Mouse (Mus musculus): ENCODE results near the gene Sec14l4. TPM values are rescaled to one million over a fixed set of nuclear protein-coding genes. Genes with fewer than 3 reads are reported as not detected.

Gene Sec14l4
- total RNA-seq, 2 experiments from 2014 or later = not detected

DNA sequence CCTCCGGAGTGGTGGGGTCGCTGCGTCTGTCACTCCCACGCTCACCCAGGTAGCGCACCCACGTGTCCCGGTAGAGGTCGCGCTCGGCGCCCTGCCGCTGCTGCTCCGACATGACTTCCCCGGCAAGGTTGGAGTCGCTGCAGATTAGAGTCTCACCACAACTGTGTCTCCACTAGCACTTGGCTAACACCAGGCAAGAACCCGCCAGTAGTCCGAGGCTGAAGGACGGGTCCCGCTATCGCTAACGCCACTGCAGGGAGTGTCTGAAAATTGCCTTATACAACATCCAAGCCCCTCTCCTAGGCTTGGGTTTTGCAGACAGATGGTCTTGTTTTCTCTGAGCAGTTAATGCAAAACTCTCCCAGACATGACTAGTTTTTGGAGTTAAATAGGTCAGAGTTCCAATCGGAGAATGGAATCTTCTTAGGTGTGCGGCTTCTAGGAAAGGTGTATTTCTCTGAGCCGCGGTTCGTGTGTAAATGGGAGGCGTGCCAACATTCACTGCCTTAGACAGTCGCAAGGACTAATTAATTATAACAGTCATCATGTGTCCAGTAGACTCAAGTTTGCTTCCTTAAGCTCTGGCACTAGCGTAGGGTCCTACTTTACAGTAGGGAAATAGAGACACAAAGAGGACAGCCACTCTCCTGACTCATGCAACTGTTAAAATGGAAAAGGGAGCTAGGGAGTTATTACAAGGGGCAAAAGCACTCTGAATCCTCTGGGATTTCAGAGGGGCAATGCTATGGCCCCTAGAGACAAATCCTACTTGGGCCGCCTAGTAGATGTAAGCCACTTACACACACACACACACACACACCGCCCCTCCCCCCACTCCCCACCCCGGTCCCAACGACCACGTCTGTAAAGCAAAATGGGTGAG is 64.2 kb downstream of the Sec14l4 start, which contains the start of gene Mtfp1:
Mtfp1 (minus strand) TSS at position 275 of the 883 bp plus-strand sequence.
- DNase-seq = peak; percentile 76
- intact Hi-C loops (cut with DNase I) = loop anchor here (2.0 to 10.0 kb wide), 2 partner anchors 27 to 749 kb away; partner anchors contain the start of genes Nf2 and Sec14l2
- peak within 1 kb of the TSS; percentile 87 for H3K27ac ChIP-seq
- peak within 1 kb of the TSS; percentile 83 for H3K4me3 ChIP-seq
- TF ChIP-seq CTCF (IDR thresholded peaks at IDR 0.05) = peak; percentile 3; the same call in 1 of the 2 replicates

DNA sequence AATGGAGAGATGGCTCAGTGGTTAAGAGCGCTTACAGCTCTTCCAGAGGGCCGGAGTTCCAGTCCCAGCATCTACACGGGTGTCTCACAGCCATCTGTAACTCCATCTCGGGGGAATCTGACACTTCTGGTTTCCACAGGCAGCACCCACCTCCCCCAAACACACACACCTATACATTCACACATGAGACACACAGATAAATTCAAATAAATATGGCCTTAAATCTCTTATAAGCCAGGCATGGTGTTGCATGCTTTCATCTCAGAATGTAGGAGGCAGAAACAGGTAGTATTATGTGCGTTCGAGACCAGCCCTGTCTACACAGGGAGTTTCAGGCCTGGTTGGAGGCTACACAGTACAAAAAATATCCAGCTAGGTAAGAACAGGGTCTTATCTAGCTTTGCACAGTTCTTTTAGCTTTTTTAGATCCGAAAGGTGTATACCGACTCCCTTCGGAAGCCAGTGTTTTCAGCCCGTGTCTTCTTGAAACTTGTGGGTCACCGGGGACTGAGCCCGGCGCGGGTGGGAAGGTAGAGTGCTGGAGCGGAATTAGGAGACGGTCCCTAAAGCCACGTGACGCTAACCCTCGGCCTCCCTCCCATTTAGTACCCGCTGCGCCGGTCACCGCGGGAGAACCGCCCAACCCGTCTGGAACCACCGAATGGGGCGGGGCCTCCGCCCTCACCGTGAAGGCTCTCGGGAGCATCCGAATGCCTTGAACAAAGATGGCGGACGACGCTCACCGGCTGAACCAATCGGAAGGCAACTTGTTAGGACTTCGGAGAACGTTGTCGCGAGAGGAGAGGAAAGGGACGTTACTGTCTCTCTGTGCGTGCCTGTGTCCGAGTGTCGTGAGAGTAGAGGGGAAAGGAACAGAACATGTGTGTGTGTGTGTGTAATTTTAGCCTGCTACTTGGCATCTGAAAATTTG is 65.1 kb downstream of the Sec14l4 start:
- Histone ChIP-seq H3K27ac (peak overlapping the region; percentile 94), H3K4me3 (peak overlapping the region; percentile 83)
- intact Hi-C loops (cut with DNase I) = loop anchor here (10.0 kb wide), 1 partner anchor 748 kb away; the partner anchor contains the start of gene Nf2
- DNase-seq = peak; percentile 100
- no peak for TF ChIP-seq CTCF (IDR thresholded peaks at IDR 0.05)

DNA sequence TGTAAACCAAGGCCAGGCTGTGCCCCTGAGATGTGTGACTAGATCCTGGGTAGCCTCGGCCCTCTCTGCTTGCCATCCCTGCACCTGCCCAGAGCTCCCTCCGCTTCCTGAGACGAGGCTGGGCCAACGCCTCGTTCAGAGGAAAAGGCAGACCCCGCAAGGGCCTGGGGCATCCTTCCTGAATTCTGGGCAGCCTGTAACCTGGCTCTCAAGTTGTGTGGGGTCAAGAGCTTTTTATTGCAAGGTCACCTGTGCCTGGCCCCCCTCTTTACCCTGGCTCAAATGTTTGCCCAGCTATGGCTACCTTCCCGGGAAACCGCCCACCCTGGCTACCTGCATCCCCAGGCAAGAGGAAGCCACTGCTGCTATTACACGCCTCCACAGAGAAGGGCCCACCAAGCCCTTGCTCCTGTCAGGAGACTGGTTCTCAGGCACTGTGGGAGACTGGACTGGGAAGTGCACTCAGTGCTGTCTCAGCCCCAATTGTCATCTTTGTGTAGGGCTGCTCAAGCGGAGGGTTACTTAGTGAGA is 65.9 kb downstream of the Sec14l4 start:
- Histone ChIP-seq H3K27ac (peak overlapping the region; percentile 94), H3K4me3 (peak overlapping the region; percentile 83)
- DNase-seq = peak; percentile 40
- TF ChIP-seq CTCF (IDR thresholded peaks at IDR 0.05) = no peak
- intact Hi-C loops (cut with DNase I) = loop anchor here (10.0 kb wide), 1 partner anchor 748 kb away; the partner anchor contains the start of gene Nf2

Other genes starting within 250 kb of the Sec14l4 start
- gene Osbp2, start 167.6 kb upstream of the Sec14l4 start, total RNA-seq (2021) = 1 to 10 TPM in 1 of 2 experiments, under 1 TPM in 1; 0.71 to 1.3 TPM
- gene 4921536K21Rik, start 136.4 kb upstream of the Sec14l4 start, total RNA-seq (2021) = under 1 TPM; 0.10 to 0.31 TPM
- gene Dusp18, start 136.2 kb upstream of the Sec14l4 start, total RNA-seq (2021) = 10 to 100 TPM in 1 of 2 experiments, 1 to 10 TPM in 1; 8.8 to 14.7 TPM
- 10 to 100 TPM; 18.4 to 19.6 TPM for gene Slc35e4, start 116.8 kb upstream of the Sec14l4 start, total RNA-seq (2021)
- 10 to 100 TPM; 11.9 to 18.2 TPM for gene Tcn2, start 99.3 kb upstream of the Sec14l4 start, total RNA-seq (2021)
- gene Pes1, start 67.5 kb upstream of the Sec14l4 start, total RNA-seq (2021) = 10 to 100 TPM; 32.8 to 33.7 TPM
- not detected for gene 4930556J24Rik, start 54.7 kb upstream of the Sec14l4 start, total RNA-seq (2021)
- under 1 TPM in 1 of 2 experiments, not detected in 1; 0.20 TPM for gene Gal3st1, start 47.8 kb upstream of the Sec14l4 start, total RNA-seq (2021)
- not detected for gene Sec14l3, start 33.4 kb downstream of the Sec14l4 start, total RNA-seq (2021)
- 10 to 100 TPM; 38.9 to 72.9 TPM for gene Mtfp1, start 64.0 kb downstream of the Sec14l4 start, total RNA-seq (2021)
- under 1 TPM; 0.22 to 0.36 TPM for gene Sec14l2, start 92.0 kb downstream of the Sec14l4 start, total RNA-seq (2021)
- 1 to 10 TPM; 4.6 to 6.3 TPM for gene Rnf215, start 103.7 kb downstream of the Sec14l4 start, total RNA-seq (2021)
- 1 to 10 TPM; 3.2 to 3.4 TPM for gene Ccdc157, start 128.8 kb downstream of the Sec14l4 start, total RNA-seq (2021)
- 10 to 100 TPM; 13.9 to 19.6 TPM for gene Sf3a1, start 128.9 kb downstream of the Sec14l4 start, total RNA-seq (2021)
- gene Tbc1d10a, start 155.3 kb downstream of the Sec14l4 start, total RNA-seq (2021) = 1 to 10 TPM; 3.1 to 5.2 TPM
- 1 to 10 TPM; 2.0 to 2.6 TPM for gene Castor1, start 186.8 kb downstream of the Sec14l4 start, total RNA-seq (2021)
- gene Osm, start 205.0 kb downstream of the Sec14l4 start, total RNA-seq (2021) = not detected
- under 1 TPM; 0.17 to 0.23 TPM for gene Lif, start 226.1 kb downstream of the Sec14l4 start, total RNA-seq (2021)